Comparison of ENCODE assay signal across 27 mouse cellular contexts in genomic region chr5:141646621-141647020, GRCm38 (mm10).
"Had no signal": no experiment of that assay in that cellular context is flagged by ENCODE, and none has a peak within 500 bp of the region (broad histone marks: within the 10 kb centered on the region; RNA-seq: fewer than 3 reads in every experiment).

No protein-coding gene starts in this region.

- ATAC-seq: forebrain, embryonic 13.5 days; forebrain, embryonic 14.5 days; forebrain, embryonic 15.5 days; forebrain, embryonic 16.5 days; forebrain, postnatal 0 days had no signal

- H3K27me3 ChIP-seq: embryonic facial prominence, embryonic 12.5 days; embryonic facial prominence, embryonic 13.5 days; embryonic facial prominence, embryonic 15.5 days; forebrain, embryonic 12.5 days; forebrain, embryonic 13.5 days; forebrain, embryonic 15.5 days had no signal

- H3K4me3 ChIP-seq: embryonic facial prominence, embryonic 10.5 days; embryonic facial prominence, embryonic 12.5 days; embryonic facial prominence, embryonic 13.5 days; embryonic facial prominence, embryonic 15.5 days; erythroblast, embryonic 14.5 days; forebrain, embryonic 10.5 days; forebrain, embryonic 12.5 days; forebrain, embryonic 13.5 days; forebrain, embryonic 15.5 days; gastrocnemius, adult 2 months; heart, adult 2 months had no signal

- H3K4me1 ChIP-seq: embryonic facial prominence, embryonic 15.5 days; forebrain, embryonic 10.5 days; forebrain, embryonic 12.5 days; forebrain, embryonic 13.5 days had no signal

- H3K36me3 ChIP-seq: embryonic facial prominence, embryonic 10.5 days; embryonic facial prominence, embryonic 12.5 days; embryonic facial prominence, embryonic 13.5 days; embryonic facial prominence, embryonic 15.5 days; forebrain, embryonic 10.5 days; forebrain, embryonic 12.5 days; forebrain, embryonic 15.5 days had no signal

- H3K27ac ChIP-seq: embryonic facial prominence, embryonic 10.5 days; embryonic facial prominence, embryonic 12.5 days; embryonic facial prominence, embryonic 13.5 days; embryonic facial prominence, embryonic 15.5 days; forebrain, embryonic 10.5 days; forebrain, embryonic 12.5 days; forebrain, embryonic 13.5 days; forebrain, embryonic 15.5 days; gastrocnemius, adult 2 months; heart, adult 2 months had no signal

- H3K9me3 ChIP-seq: embryonic facial prominence, embryonic 10.5 days; embryonic facial prominence, embryonic 12.5 days; embryonic facial prominence, embryonic 13.5 days; embryonic facial prominence, embryonic 15.5 days; forebrain, embryonic 10.5 days; forebrain, embryonic 12.5 days; forebrain, embryonic 13.5 days; forebrain, embryonic 15.5 days had no signal

- DNase-seq: cerebellum, adult 2 months; cerebellum, adult 8-10 months; cerebellum, adult 9-10 months; cerebellum, adult 9-11 months; cerebellum, postnatal 10 days; cerebellum, postnatal 14 days; cerebellum, postnatal 25 days; cerebellum, postnatal 36 days; embryo, embryonic 11 days; forebrain, postnatal 0 days; gastrocnemius, adult 2 months; gastrocnemius, postnatal 10 days; gastrocnemius, postnatal 14 days; gastrocnemius, postnatal 25 days; gastrocnemius, postnatal 36 days; heart, adult 2 months had no signal
